Mouse (Mus musculus): ENCODE results near the gene Ptprk.

DNA sequence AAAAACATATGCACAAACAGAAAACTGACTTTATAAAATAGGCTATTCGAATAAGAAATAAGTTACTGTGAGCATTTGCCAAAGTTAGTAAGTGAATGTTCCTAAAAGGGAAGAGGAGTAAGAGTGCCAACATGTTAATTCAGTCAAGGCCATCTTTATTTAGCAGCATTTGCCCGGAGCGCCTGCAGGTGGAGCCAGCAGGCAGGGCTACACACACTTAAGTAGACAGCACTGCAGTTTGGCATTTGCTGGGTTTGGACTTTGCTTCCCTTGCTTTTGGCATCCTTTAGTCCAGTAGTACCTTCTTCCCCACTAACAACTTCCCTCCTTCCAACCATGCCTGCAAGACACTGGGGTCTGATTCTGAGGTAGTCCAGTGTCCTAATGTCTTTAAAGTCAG, 411.0 kb downstream of the Ptprk start:
- TF ChIP-seq EP300 (IDR thresholded peaks at IDR 0.05; ENCODE audit: low read depth) (no peak), CTCF (IDR thresholded peaks at IDR 0.05; ENCODE audit: low read depth) (peak; percentile 78)
